Mouse (Mus musculus) megakaryocyte progenitor cell, adult 5-6 weeks (primary cell): ENCODE data around the gene V1rd19. TPM values are rescaled to one million over a fixed set of nuclear protein-coding genes. Genes with fewer than 3 reads are reported as not detected.
"Not testable (repeated sequence)": the region's sequence is repeated elsewhere in the genome, so short reads cannot be mapped to it uniquely, and the experiment has no call there.

Source experiments
- ATAC-seq: replicated peaks from 2 replicates; pipeline ENCODE4 v1.8.0; 2016; ENCODE audit warnings: mild to moderate bottlenecking, moderate TSS enrichment, inconsistent platforms; ENCODE audit not compliant: poor library complexity
- total RNA-seq, 2 experiments: library from RNA; stranded (forward) in 1 of 2; stranded (reverse) in 1 of 2; fragments of 157-497, 149-512 nt in 1 of 2; fragments of 200-1000 nt in 1 of 2; gene quantifications; 2 replicates each; pipeline versions ENCODE4 v1.2.3 to v1.2.4; 2015 to 2017

V1rd19 gene
- total RNA-seq (2015): not detected in 2 replicates
- not detected in 2 replicates for total RNA-seq (2017)

- no peak for ATAC-seq
Observed at GRCm38 (mm10) chr7:24001391-24001790, at the start of gene V1rd19. V1rd19 (plus strand) TSS chr7:24001691.

GRCm38 (mm10) chr7:23968044-23968443, 33.4 kb upstream of the V1rd19 start:
- ATAC-seq: not testable (repeated sequence)

DNA sequence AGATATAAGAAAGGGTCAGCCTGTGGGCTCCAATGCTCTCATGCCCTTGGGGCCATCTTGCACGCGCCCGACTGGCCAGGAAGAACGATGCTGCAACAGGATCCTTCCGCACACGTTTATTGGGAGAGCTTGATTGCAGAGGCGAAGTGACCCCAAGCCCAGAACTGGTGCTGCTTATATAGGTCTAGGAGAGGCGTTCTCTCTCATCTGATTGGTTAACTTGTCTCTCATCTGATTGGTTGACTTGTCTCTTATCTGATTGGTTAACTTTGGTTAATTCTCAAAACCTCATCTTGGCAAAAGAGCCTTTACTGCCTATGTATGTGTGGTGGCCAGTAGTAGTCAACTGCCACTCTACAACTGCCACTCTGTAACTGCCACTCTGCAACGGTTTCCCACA, 27.2 kb upstream of the V1rd19 start, which contains the start of gene Vmn1r181:
Gene Vmn1r181 (plus strand): TSS at position 301 of the 400 bp plus-strand sequence.
- ATAC-seq: not testable (repeated sequence)

- ATAC-seq: no peak
Observed at GRCm38 (mm10) chr7:24052660-24053304, 51.3 kb downstream of the V1rd19 start, which contains the start of gene Vmn1r183. Vmn1r183 (plus strand) TSS chr7:24053254.

Other genes with a start within 250 kb of the V1rd19 start
- not detected in 2 replicates for gene Vmn1r174, start 249.4 kb upstream of the V1rd19 start, total RNA-seq (2015)
- gene Vmn1r174, start 249.4 kb upstream of the V1rd19 start, total RNA-seq (2017): not detected in 2 replicates
- gene Vmn1r175, start 191.0 kb upstream of the V1rd19 start, total RNA-seq (2015): not detected in 2 replicates
- gene Vmn1r175, start 191.0 kb upstream of the V1rd19 start, total RNA-seq (2017): not detected in 2 replicates
- gene Vmn1r176, start 164.3 kb upstream of the V1rd19 start, total RNA-seq (2015): not detected in 2 replicates
- gene Vmn1r176, start 164.3 kb upstream of the V1rd19 start, total RNA-seq (2017): not detected in 2 replicates
- not detected in 2 replicates for gene Vmn1r177, start 135.2 kb upstream of the V1rd19 start, total RNA-seq (2015)
- not detected in 2 replicates for gene Vmn1r177, start 135.2 kb upstream of the V1rd19 start, total RNA-seq (2017)
- gene Vmn1r178, start 109.7 kb upstream of the V1rd19 start, total RNA-seq (2015): not detected in 2 replicates
- gene Vmn1r178, start 109.7 kb upstream of the V1rd19 start, total RNA-seq (2017): not detected in 2 replicates
- not detected in 2 replicates for gene Vmn1r179, start 74.7 kb upstream of the V1rd19 start, total RNA-seq (2015)
- not detected in 2 replicates for gene Vmn1r179, start 74.7 kb upstream of the V1rd19 start, total RNA-seq (2017)
- gene Vmn1r180, start 51.1 kb upstream of the V1rd19 start, total RNA-seq (2015): not detected in 2 replicates
- not detected in 2 replicates for gene Vmn1r180, start 51.1 kb upstream of the V1rd19 start, total RNA-seq (2017)
- not detected in 2 replicates for gene Vmn1r181, start 27.1 kb upstream of the V1rd19 start, total RNA-seq (2015)
- gene Vmn1r181, start 27.1 kb upstream of the V1rd19 start, total RNA-seq (2017): not detected in 2 replicates
- not detected in 2 replicates for gene Vmn1r183, start 51.6 kb downstream of the V1rd19 start, total RNA-seq (2015)
- not detected in 2 replicates for gene Vmn1r183, start 51.6 kb downstream of the V1rd19 start, total RNA-seq (2017)
- gene Zfp180, start 80.2 kb downstream of the V1rd19 start, total RNA-seq (2015): 14.2 and 16.3 TPM in 2 replicates
- gene Zfp180, start 80.2 kb downstream of the V1rd19 start, total RNA-seq (2017): 14.1 and 16.7 TPM in 2 replicates
- 0.94 and 1.1 TPM in 2 replicates for gene Zfp112, start 110.6 kb downstream of the V1rd19 start, total RNA-seq (2015)
- 0.21 and 0.71 TPM in 2 replicates for gene Zfp112, start 110.6 kb downstream of the V1rd19 start, total RNA-seq (2017)
- 9.1 and 10.3 TPM in 2 replicates for gene Zfp235, start 132.5 kb downstream of the V1rd19 start, total RNA-seq (2015)
- gene Zfp235, start 132.5 kb downstream of the V1rd19 start, total RNA-seq (2017): 6.4 and 7.9 TPM in 2 replicates
- gene Zfp114, start 173.4 kb downstream of the V1rd19 start, total RNA-seq (2015): 1.9 and 2.2 TPM in 2 replicates
- gene Zfp114, start 173.4 kb downstream of the V1rd19 start, total RNA-seq (2017): 2.5 and 3.5 TPM in 2 replicates
- 10.3 and 14.3 TPM in 2 replicates for gene Zfp111, start 209.8 kb downstream of the V1rd19 start, total RNA-seq (2015)
- gene Zfp111, start 209.8 kb downstream of the V1rd19 start, total RNA-seq (2017): 19.7 and 21.2 TPM in 2 replicates
- gene Zfp109, start 235.9 kb downstream of the V1rd19 start, total RNA-seq (2015): 4.7 and 6.0 TPM in 2 replicates
- gene Zfp109, start 235.9 kb downstream of the V1rd19 start, total RNA-seq (2017): 10.3 and 11.0 TPM in 2 replicates